Mouse (Mus musculus) small intestine, adult 2 months (tissue): ENCODE data around the gene Nudt2.

Source experiments
- CTCF ChIP-seq: fragments of 200-500 bp; IDR thresholded peaks from 2 replicates; pipeline ENCODE4 v1.5.1; 2012; ENCODE audit warnings: low read depth, mild to moderate bottlenecking, control low read depth, inconsistent platforms, low read length, moderate library complexity, mixed read lengths; ENCODE audit not compliant: insufficient replicate concordance, insufficient read length; ENCODE audit errors: extremely low read depth
- POLR2A ChIP-seq: fragments of 200-500 bp; IDR thresholded peaks from 2 replicates; pipeline ENCODE4 v1.6.1; 2012; ENCODE audit warnings: low read depth, mild to moderate bottlenecking, control low read depth, inconsistent platforms, low read length, moderate library complexity

- TF ChIP-seq CTCF (no peak), POLR2A (no peak)
Measured at GRCm38 (mm10) chr4:41495850-41496249, 30.9 kb downstream of the Nudt2 start.
